Mouse (Mus musculus) spleen, adult 2 months (tissue): Measurements from ENCODE around the gene Sema6c. TPM values are rescaled to one million over a fixed set of nuclear protein-coding genes. Genes with fewer than 3 reads are reported as not detected.
A peak's percentile ranks its signal among the peaks of the same experiment; 100 is the strongest.

Experiments used
- DNase-seq, 2 experiments: peaks; one replicate each; pipeline versions ENCODE4 v3.0.0 to v3.0.0-alpha.2; 2012 to 2021; ENCODE audit warnings: low spot score in 2 of 2, low read depth in 1 of 2
- H3K27ac ChIP-seq: fragments of 200-500 bp; 2 replicates; pipeline ENCODE4 v1.5.1; 2012; ENCODE audit warnings: low read length, inconsistent platforms; ENCODE audit not compliant: insufficient read depth
- H3K27me3 ChIP-seq: fragments of 200-500 bp; 2 replicates; pipeline ENCODE4 v1.6.1; 2012; ENCODE audit warnings: mild to moderate bottlenecking, moderate library complexity, low read length, inconsistent platforms; ENCODE audit not compliant: control insufficient read depth, insufficient read depth
- H3K36me3 ChIP-seq: fragments of 200-500 bp; 2 replicates; pipeline ENCODE4 v1.6.1; 2012; ENCODE audit warnings: mild to moderate bottlenecking, low read length, inconsistent platforms; ENCODE audit not compliant: control insufficient read depth, insufficient read depth
- H3K4me1 ChIP-seq: fragments of 200-500 bp; 2 replicates; pipeline ENCODE4 v1.6.1; 2011; ENCODE audit warnings: inconsistent platforms; ENCODE audit not compliant: control insufficient read depth, insufficient read depth, insufficient read length
- H3K4me3 ChIP-seq: fragments of 200-500 bp; 2 replicates; pipeline ENCODE4 v1.5.1; 2011; ENCODE audit warnings: mild to moderate bottlenecking, inconsistent platforms; ENCODE audit not compliant: insufficient read depth, insufficient read length; ENCODE audit errors: extremely low read depth
- CTCF ChIP-seq: fragments of 200-500 bp; IDR thresholded peaks from 2 replicates; pipeline ENCODE4 v1.5.1; 2011; ENCODE audit warnings: mild to moderate bottlenecking, inconsistent platforms; ENCODE audit not compliant: insufficient read depth, insufficient read length, insufficient replicate concordance; ENCODE audit errors: extremely low read depth
- POLR2A ChIP-seq: fragments of 200-500 bp; IDR thresholded peaks from 2 replicates; pipeline ENCODE4 v1.6.1; 2011; ENCODE audit warnings: low read depth, low read length, inconsistent platforms
- WGBS: fragments of 180-500 bp; shearing (Covaris S2); methylation state at CpG from one replicate; pipeline ENCODE4 v1.1.7; 2018; 5-methylcytosine and 5-hydroxymethylcytosine counted together
- polyA plus RNA-seq: library from polyadenylated mRNA; depleted of rRNA; stranded (reverse); fragments of >200 nt; gene quantifications from 2 replicates; pipeline ENCODE4 v1.2.3, GENCODE M21; 2012; rRNA removed

Sema6c gene
- polyA plus RNA-seq, 1 experiment: 2.2 TPM

GRCm38 (mm10) chr3:95213609-95213975 lies 53.3 kb downstream of the Sema6c start:
- WGBS: 100% methylated on average over 1 of the region's 1 CpGs
- no peak overlapping the region for H3K27ac ChIP-seq
- TF ChIP-seq CTCF: no peak
- no peak for TF ChIP-seq POLR2A

GRCm38 (mm10) chr3:95216655-95217254 lies 56.5 kb downstream of the Sema6c start:
- 16% methylated on average over 4 of the region's 4 CpGs for WGBS
- peaks cover 11% of the 10 kb centered on the region for H3K36me3 ChIP-seq
- no peak for DNase-seq
- H3K4me3 ChIP-seq: peak overlapping the region; percentile 88; the same call in 1 of the 2 replicates
- H3K27me3 ChIP-seq: no peaks in the 10 kb centered on the region
- no peaks in the 10 kb centered on the region for H3K4me1 ChIP-seq
- H3K27ac ChIP-seq: no peak overlapping the region
- TF ChIP-seq POLR2A: no peak
- no peak for TF ChIP-seq CTCF

More at GRCm38 (mm10) chr3:95213609-95213975, 53.3 kb downstream of the Sema6c start:
- DNase-seq: no peak
- Histone ChIP-seq H3K4me1 (no peaks in the 10 kb centered on the region), H3K27me3 (no peaks in the 10 kb centered on the region), H3K36me3 (peaks cover 15% of the 10 kb centered on the region), H3K4me3 (no peak overlapping the region)

GRCm38 (mm10) chr3:95217255-95218134 lies 57.2 kb downstream of the Sema6c start, which contains the start of gene Gabpb2:
Gabpb2 (minus strand) TSS chr3:95217916.
- Histone ChIP-seq H3K27me3 (no peaks in the 10 kb centered on the region), H3K4me1 (no peaks in the 10 kb centered on the region), H3K4me3 (peak within 1 kb of the TSS; percentile 88), H3K36me3 (peaks cover 10% of the 10 kb centered on the region), H3K27ac (peak within 1 kb of the TSS; percentile 100)
- TF ChIP-seq POLR2A: peak; percentile 67; the same call in 1 of the 2 replicates
- TF ChIP-seq CTCF: peak; percentile 89
- WGBS: under 1% methylated on average over 56 of the region's 56 CpGs
- peak; percentile 89 to 94 for DNase-seq

- no peak for DNase-seq
- Histone ChIP-seq H3K4me3 (0 out of 2 replicates have a peak overlapping the region, but pooled peaks have one; percentile 14), H3K27ac (peak overlapping the region; percentile 100), H3K27me3 (no peaks in the 10 kb centered on the region), H3K36me3 (peaks cover 11% of the 10 kb centered on the region), H3K4me1 (no peaks in the 10 kb centered on the region)
- 60% methylated on average over 6 of the region's 6 CpGs for WGBS
- no peak for TF ChIP-seq CTCF
Measured at GRCm38 (mm10) chr3:95218466-95219137, 58.3 kb downstream of the Sema6c start.

GRCm38 (mm10) chr3:95223041-95223440 lies 62.8 kb downstream of the Sema6c start:
- no peak overlapping the region for H3K4me3 ChIP-seq
- 84% methylated on average over 2 of the region's 2 CpGs for WGBS
- no peak for DNase-seq
- no peaks in the 10 kb centered on the region for H3K4me1 ChIP-seq
- peaks cover 4% of the 10 kb centered on the region for H3K36me3 ChIP-seq
- no peaks in the 10 kb centered on the region for H3K27me3 ChIP-seq
- TF ChIP-seq POLR2A: no peak
- H3K27ac ChIP-seq: no peak overlapping the region

Other genes with a start within 250 kb of the Sema6c start
- gene Selenbp1, start 227.4 kb upstream of the Sema6c start, polyA plus RNA-seq: 34.9 and 35.4 TPM in 2 replicates
- 23.9 and 26.4 TPM in 2 replicates for gene Rfx5, start 206.4 kb upstream of the Sema6c start, polyA plus RNA-seq
- 30.2 and 31.7 TPM in 2 replicates for gene Pi4kb, start 185.7 kb upstream of the Sema6c start, polyA plus RNA-seq
- 18.5 and 21.0 TPM in 2 replicates for gene Zfp687, start 145.0 kb upstream of the Sema6c start, polyA plus RNA-seq
- 90.5 and 108 TPM in 2 replicates for gene Psmd4, start 117.8 kb upstream of the Sema6c start, polyA plus RNA-seq
- 14.1 and 14.4 TPM in 2 replicates for gene Pip5k1a, start 53.5 kb upstream of the Sema6c start, polyA plus RNA-seq
- gene Vps72, start 49.4 kb upstream of the Sema6c start, polyA plus RNA-seq: 36.3 and 44.6 TPM in 2 replicates
- 0.69 and 0.91 TPM in 2 replicates for gene Tmod4, start 36.0 kb upstream of the Sema6c start, polyA plus RNA-seq
- gene Scnm1, start 26.4 kb upstream of the Sema6c start, polyA plus RNA-seq: 25.2 and 29.4 TPM in 2 replicates
- 4.7 and 5.3 TPM in 2 replicates for gene Lysmd1, start 26.4 kb upstream of the Sema6c start, polyA plus RNA-seq
- 89.1 and 132 TPM in 2 replicates for gene Tnfaip8l2, start 18.1 kb upstream of the Sema6c start, polyA plus RNA-seq
- gene Gabpb2, start 57.5 kb downstream of the Sema6c start, polyA plus RNA-seq: 17.0 and 17.1 TPM in 2 replicates
- gene Cdc42se1, start 68.3 kb downstream of the Sema6c start, polyA plus RNA-seq: 91.5 and 94.1 TPM in 2 replicates
- 15.5 and 16.2 TPM in 2 replicates for gene Mllt11, start 71.7 kb downstream of the Sema6c start, polyA plus RNA-seq
- 0.18 and 0.52 TPM in 2 replicates for gene Gm128, start 81.1 kb downstream of the Sema6c start, polyA plus RNA-seq
- 0.07 TPM in 1 of 2 replicates, not detected in the other for gene Bnipl, start 90.7 kb downstream of the Sema6c start, polyA plus RNA-seq
- 44.8 and 51.0 TPM in 2 replicates for gene Mindy1, start 120.9 kb downstream of the Sema6c start, polyA plus RNA-seq
- 7.7 and 8.9 TPM in 2 replicates for gene Prune1, start 121.6 kb downstream of the Sema6c start, polyA plus RNA-seq
- gene Anxa9, start 146.7 kb downstream of the Sema6c start, polyA plus RNA-seq: 2.6 and 2.7 TPM in 2 replicates
- 95.7 and 101 TPM in 2 replicates for gene Cers2, start 154.3 kb downstream of the Sema6c start, polyA plus RNA-seq
- 9.4 and 10.4 TPM in 2 replicates for gene Setdb1, start 196.7 kb downstream of the Sema6c start, polyA plus RNA-seq
- gene 4930558C23Rik, start 242.4 kb downstream of the Sema6c start, polyA plus RNA-seq: not detected in 2 replicates